Mouse (Mus musculus): ENCODE results near the gene Dnase2a. TPM values are rescaled to one million over a fixed set of nuclear protein-coding genes. Genes with fewer than 3 reads are reported as not detected.
A peak's percentile ranks its signal among the peaks of the same experiment; 100 is the strongest.

Gene Dnase2a
- polyA plus RNA-seq, 1 experiment from 2014 or later, result 6.5 TPM

DNA sequence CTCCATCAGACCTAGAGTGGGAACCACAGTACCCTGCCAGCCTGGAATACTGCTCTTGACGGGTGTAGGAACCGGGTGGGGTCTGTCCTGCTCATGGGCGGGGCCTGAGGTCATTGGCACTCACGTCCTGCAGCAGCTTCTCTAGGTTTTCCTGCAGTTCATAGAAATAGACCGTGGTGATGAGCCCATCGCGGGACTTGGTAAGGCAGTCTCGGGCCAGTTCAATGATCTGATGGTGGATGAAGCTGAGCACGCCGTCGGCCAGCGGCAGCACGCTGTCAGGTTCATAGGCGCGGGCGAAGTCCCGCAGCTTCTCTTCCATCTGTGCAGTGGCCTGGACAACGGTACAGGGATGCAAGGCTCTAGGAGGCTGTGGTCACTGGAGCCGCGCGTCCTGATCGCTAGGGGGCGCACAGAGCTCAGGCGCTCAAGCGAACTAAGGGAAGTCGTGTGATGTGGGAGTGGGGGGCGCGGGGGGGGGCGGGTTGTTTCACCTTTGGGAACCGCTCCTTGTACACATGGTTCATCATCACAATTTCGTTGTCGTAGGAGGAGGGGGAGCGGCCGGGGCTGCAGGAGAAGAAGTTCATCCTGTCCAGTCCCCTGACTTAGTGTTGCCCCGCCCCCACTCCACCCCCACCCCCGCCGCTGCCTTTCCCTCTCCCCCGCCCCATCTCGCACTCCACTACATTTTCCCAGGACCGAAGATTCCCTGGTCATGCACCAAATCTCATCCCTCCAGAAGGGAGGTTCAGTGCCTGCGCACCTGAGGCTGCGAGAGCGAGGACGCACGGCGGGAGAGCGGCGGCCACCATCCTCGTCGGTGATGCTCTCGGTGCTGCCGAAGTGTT lies 20.3 kb downstream of the Dnase2a start:
- Histone ChIP-seq H3K4me1 (peaks cover 14% of the 10 kb centered on the region), H3K4me3 (peak overlapping the region; percentile 29), H3K36me3 (peaks cover 36% of the 10 kb centered on the region), H3K27me3 (replicated peaks) (peaks cover 54% of the 10 kb centered on the region), H3K4me2 (replicated peaks) (peak overlapping the region; percentile 67), H3K27ac (no peak overlapping the region), H3K9me3 (no peaks in the 10 kb centered on the region), H3K9ac (peak overlapping the region; percentile 6; the same call in 1 of the 2 replicates)
- WGBS, result 4% methylated on average over 50 of the region's 52 CpGs
- peak; percentile 80 for ATAC-seq (ENCODE audit: low FRiP score, low read depth)

GRCm38 (mm10) chr8:84930582-84930981 lies 22.2 kb downstream of the Dnase2a start:
- no peak overlapping the region for H3K4me2 ChIP-seq (replicated peaks)
- H3K27me3 ChIP-seq (replicated peaks), result peaks cover 66% of the 10 kb centered on the region
- WGBS, result 90% methylated on average over 13 of the region's 13 CpGs
- H3K9me3 ChIP-seq, result no peaks in the 10 kb centered on the region
- H3K4me1 ChIP-seq, result peaks cover 33% of the 10 kb centered on the region
- no peak overlapping the region for H3K27ac ChIP-seq
- peaks cover 25% of the 10 kb centered on the region for H3K36me3 ChIP-seq
- no peak overlapping the region for H3K4me3 ChIP-seq
- ATAC-seq (ENCODE audit: low FRiP score, low read depth), result no peak
- 0 out of 2 replicates have a peak overlapping the region, but pooled peaks have one; percentile 21 for H3K9ac ChIP-seq

- peak overlapping the region; percentile 69; the same call in 1 of the 2 replicates for H3K4me3 ChIP-seq
- WGBS, result 80% methylated on average over 16 of the region's 16 CpGs
- no peak for ATAC-seq (ENCODE audit: low FRiP score, low read depth)
- no peak overlapping the region for H3K9ac ChIP-seq
- peaks cover 65% of the 10 kb centered on the region for H3K27me3 ChIP-seq (replicated peaks)
- no peaks in the 10 kb centered on the region for H3K9me3 ChIP-seq
- H3K4me1 ChIP-seq, result peaks cover 39% of the 10 kb centered on the region
- H3K4me2 ChIP-seq (replicated peaks), result peak overlapping the region; percentile 80
- peaks cover 7% of the 10 kb centered on the region for H3K36me3 ChIP-seq
- H3K27ac ChIP-seq, result no peak overlapping the region
Observed at GRCm38 (mm10) chr8:84933767-84934559, 25.6 kb downstream of the Dnase2a start.

DNA sequence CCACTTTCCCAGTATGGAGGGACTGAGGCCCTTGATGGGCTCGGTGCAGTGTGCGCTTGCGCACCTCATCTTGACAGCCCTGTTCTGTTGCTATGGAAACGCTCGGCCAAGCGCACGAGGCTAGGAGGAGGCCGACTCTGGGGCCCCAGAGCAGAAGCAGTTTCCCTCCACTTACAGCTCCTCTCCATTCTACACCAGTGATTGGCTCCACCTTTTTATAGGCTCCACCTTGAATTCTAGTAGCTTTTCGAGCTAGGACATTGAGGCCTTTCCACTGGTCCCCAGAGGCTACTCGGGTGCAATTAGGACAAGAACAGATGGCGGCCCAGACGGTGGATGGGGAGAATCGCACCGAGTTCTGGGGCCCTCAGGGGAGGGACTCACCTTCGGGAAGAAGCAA lies 26.5 kb downstream of the Dnase2a start:
- peak; percentile 75 for ATAC-seq (ENCODE audit: low FRiP score, low read depth)
- Histone ChIP-seq H3K9me3 (no peaks in the 10 kb centered on the region), H3K4me3 (peak overlapping the region; percentile 69), H3K4me2 (replicated peaks) (peak overlapping the region; percentile 80), H3K27me3 (replicated peaks) (peaks cover 59% of the 10 kb centered on the region), H3K36me3 (peaks cover 7% of the 10 kb centered on the region), H3K27ac (no peak overlapping the region), H3K4me1 (peaks cover 33% of the 10 kb centered on the region), H3K9ac (0 out of 2 replicates have a peak overlapping the region, but pooled peaks have one; percentile 38)
- WGBS, result 1% methylated on average over 15 of the region's 15 CpGs

- no peaks in the 10 kb centered on the region for H3K9me3 ChIP-seq
- no peak overlapping the region for H3K27ac ChIP-seq
- peak; percentile 10; the same call in 1 of the 2 replicates for ATAC-seq (ENCODE audit: low FRiP score, low read depth)
- H3K9ac ChIP-seq, result peak overlapping the region; percentile 38; the same call in 1 of the 2 replicates
- H3K36me3 ChIP-seq, result peaks cover 4% of the 10 kb centered on the region
- H3K4me2 ChIP-seq (replicated peaks), result peak overlapping the region; percentile 80
- 6% methylated on average over 14 of the region's 14 CpGs for WGBS
- peak overlapping the region; percentile 69 for H3K4me3 ChIP-seq
- peaks cover 53% of the 10 kb centered on the region for H3K27me3 ChIP-seq (replicated peaks)
- H3K4me1 ChIP-seq, result peaks cover 33% of the 10 kb centered on the region
Observed at GRCm38 (mm10) chr8:84935489-84935888, 27.1 kb downstream of the Dnase2a start.

- peak overlapping the region; percentile 75 for H3K27ac ChIP-seq
- H3K4me1 ChIP-seq, result peaks cover 33% of the 10 kb centered on the region
- H3K9me3 ChIP-seq, result no peaks in the 10 kb centered on the region
- H3K4me2 ChIP-seq (replicated peaks), result peak overlapping the region; percentile 80
- no peaks in the 10 kb centered on the region for H3K36me3 ChIP-seq
- peak overlapping the region; percentile 69 for H3K4me3 ChIP-seq
- ATAC-seq (ENCODE audit: low FRiP score, low read depth), result peak; percentile 48
- 19% methylated on average over 23 of the region's 23 CpGs for WGBS
- H3K9ac ChIP-seq, result peak overlapping the region; percentile 88
- peaks cover 47% of the 10 kb centered on the region for H3K27me3 ChIP-seq (replicated peaks)
Observed at GRCm38 (mm10) chr8:84936041-84936961, 27.9 kb downstream of the Dnase2a start.

DNA sequence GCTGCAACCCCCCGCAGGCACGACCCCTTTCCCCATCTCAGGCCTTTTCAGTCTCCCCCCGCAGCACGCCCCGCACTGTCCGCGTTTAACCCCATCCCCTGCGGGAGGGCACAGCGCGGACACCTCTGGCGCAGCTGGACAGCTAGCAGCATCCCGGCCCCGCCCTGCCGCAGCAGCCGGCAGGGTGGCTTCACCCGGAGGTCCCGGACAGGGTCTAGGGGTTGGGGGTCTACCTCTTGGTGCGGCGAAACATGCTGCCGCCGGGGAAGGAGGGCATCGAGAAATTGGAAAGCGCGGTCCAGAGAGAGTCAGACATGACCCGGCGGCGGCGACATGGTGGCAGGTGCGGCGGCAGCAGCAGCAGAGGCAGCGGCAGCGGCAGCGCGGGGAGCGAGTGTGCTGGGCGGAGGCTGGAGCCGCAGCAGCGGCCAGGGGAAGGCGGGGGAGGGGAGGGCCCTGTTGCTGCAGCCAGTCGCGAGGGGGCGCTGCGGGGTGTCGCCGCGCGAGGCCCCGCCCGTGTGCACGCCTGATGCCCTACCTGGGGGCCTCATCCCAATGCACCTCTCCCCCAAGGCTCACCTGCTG lies 28.7 kb downstream of the Dnase2a start, which contains the start of gene Mast1:
Gene Mast1, minus strand, starts transcription at position 398 of the 585 bp plus-strand sequence.
- H3K4me3 ChIP-seq, result peak within 1 kb of the TSS; percentile 69
- H3K27ac ChIP-seq, result peak within 1 kb of the TSS; percentile 75
- peak; percentile 57 for ATAC-seq (ENCODE audit: low FRiP score, low read depth)
- H3K9me3 ChIP-seq, result no peaks in the 10 kb centered on the region
- H3K36me3 ChIP-seq, result no peaks in the 10 kb centered on the region
- H3K4me1 ChIP-seq, result peaks cover 33% of the 10 kb centered on the region
- under 1% methylated on average over 50 of the region's 50 CpGs for WGBS
- H3K4me2 ChIP-seq (replicated peaks), result peak within 1 kb of the TSS; percentile 80
- peaks cover 39% of the 10 kb centered on the region for H3K27me3 ChIP-seq (replicated peaks)
- H3K9ac ChIP-seq, result peak within 1 kb of the TSS; percentile 88

DNA sequence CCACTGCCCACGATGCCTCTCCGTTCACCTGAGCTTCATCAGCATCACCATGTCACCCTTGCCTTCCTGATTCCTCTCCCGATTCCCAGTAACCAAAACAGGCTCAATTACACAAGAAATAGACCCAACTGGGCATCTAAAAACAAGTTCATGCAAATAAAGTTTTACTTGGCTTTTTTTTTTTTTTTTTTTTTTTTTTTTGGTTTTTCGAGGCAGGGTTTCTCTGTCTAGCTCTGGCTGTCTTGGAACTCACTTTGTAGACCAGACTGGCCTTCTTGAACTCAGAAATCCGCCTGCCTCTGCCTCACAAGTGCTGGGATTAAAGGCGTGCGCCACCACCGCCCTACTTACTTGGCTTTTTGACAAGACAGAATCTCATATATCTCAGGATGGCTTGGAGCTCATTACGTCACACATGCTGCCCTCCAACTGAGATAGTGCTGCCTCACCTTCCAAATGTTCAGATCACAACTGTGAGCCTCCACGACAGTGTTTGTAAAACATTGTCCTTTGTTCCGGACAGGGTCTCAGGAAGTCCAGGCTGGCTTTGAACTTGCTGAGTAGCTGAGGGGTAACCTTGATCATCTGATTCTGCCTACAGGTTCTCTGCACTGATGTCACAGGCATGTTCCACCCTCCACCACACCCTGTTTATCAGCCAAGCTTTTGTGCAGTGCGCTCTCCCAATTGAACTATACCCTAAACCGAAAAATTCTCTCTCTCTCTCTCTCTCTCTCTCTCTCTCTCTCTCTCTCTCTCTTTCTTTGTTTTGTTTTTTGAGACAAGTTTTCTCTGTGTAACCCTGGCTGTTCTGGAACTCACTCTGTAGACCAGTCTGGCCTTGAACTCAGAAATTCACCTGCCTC lies 29.5 kb downstream of the Dnase2a start:
- 68% methylated on average over 13 of the region's 13 CpGs for WGBS
- Histone ChIP-seq H3K9ac (no peak overlapping the region; the same call in 1 of the 2 replicates), H3K9me3 (no peaks in the 10 kb centered on the region), H3K27me3 (replicated peaks) (peaks cover 37% of the 10 kb centered on the region), H3K36me3 (no peaks in the 10 kb centered on the region), H3K27ac (no peak overlapping the region), H3K4me1 (peaks cover 33% of the 10 kb centered on the region), H3K4me2 (replicated peaks) (peak overlapping the region; percentile 80), H3K4me3 (no peak overlapping the region; the same call in 1 of the 2 replicates)
- ATAC-seq (ENCODE audit: low FRiP score, low read depth), result no peak

- 16% methylated on average over 4 of the region's 4 CpGs for WGBS
Observed at GRCm38 (mm10) chr8:84943699-84944098, 35.3 kb downstream of the Dnase2a start.

GRCm38 (mm10) chr8:84944478-84945160 lies 36.3 kb downstream of the Dnase2a start:
- H3K27ac ChIP-seq, result no peak overlapping the region
- H3K36me3 ChIP-seq, result no peaks in the 10 kb centered on the region
- H3K4me3 ChIP-seq, result peak overlapping the region; percentile 62; the same call in 1 of the 2 replicates
- peak overlapping the region; percentile 94 for H3K4me2 ChIP-seq (replicated peaks)
- peaks cover 17% of the 10 kb centered on the region; the same call in 1 of the 2 replicates for H3K4me1 ChIP-seq
- ATAC-seq (ENCODE audit: low FRiP score, low read depth), result no peak
- no peak overlapping the region for H3K9ac ChIP-seq
- WGBS, result 2% methylated on average over 26 of the region's 26 CpGs
- H3K9me3 ChIP-seq, result no peaks in the 10 kb centered on the region
- peaks cover 57% of the 10 kb centered on the region for H3K27me3 ChIP-seq (replicated peaks)

More at GRCm38 (mm10) chr8:84943699-84944098, 35.3 kb downstream of the Dnase2a start:
- Histone ChIP-seq H3K9me3 (no peaks in the 10 kb centered on the region), H3K36me3 (no peaks in the 10 kb centered on the region), H3K27ac (no peak overlapping the region), H3K27me3 (replicated peaks) (peaks cover 52% of the 10 kb centered on the region), H3K4me3 (no peak overlapping the region), H3K4me1 (peaks cover 17% of the 10 kb centered on the region; the same call in 1 of the 2 replicates), H3K4me2 (replicated peaks) (no peak overlapping the region), H3K9ac (no peak overlapping the region)
- no peak for ATAC-seq (ENCODE audit: low FRiP score, low read depth)
